Mouse (Mus musculus): ENCODE data around the gene Trim34b.
"Not testable (repeated sequence)": the region's sequence is repeated elsewhere in the genome, so short reads cannot be mapped to it uniquely, and the experiment has no call there.

Gene Trim34b

GRCm38 (mm10) chr7:104329171-104329570 lies at the start of gene Trim34b:
Gene Trim34b, plus strand, starts transcription at chr7:104329471.
- DNase-seq (ENCODE audit: low spot score) = not testable (repeated sequence)

GRCm38 (mm10) chr7:104287576-104288443 lies 41.5 kb upstream of the Trim34b start, which contains the start of gene Trim5:
Gene Trim5, minus strand, starts transcription at chr7:104288094.
- DNase-seq (ENCODE audit: low spot score) = not testable (repeated sequence)

GRCm38 (mm10) chr7:104290641-104291040 lies 38.6 kb upstream of the Trim34b start:
- DNase-seq (ENCODE audit: low spot score) = no peak

GRCm38 (mm10) chr7:104291638-104292400 lies 37.5 kb upstream of the Trim34b start:
- no peak for DNase-seq (ENCODE audit: low spot score)

GRCm38 (mm10) chr7:104314796-104315353 lies 14.4 kb upstream of the Trim34b start:
- peak; percentile 13 for DNase-seq (ENCODE audit: low spot score)

GRCm38 (mm10) chr7:104315369-104316080 lies 13.7 kb upstream of the Trim34b start, which contains the start of gene Trim12a:
Gene Trim12a, minus strand, starts transcription at chr7:104315466.
- DNase-seq (ENCODE audit: low spot score) = not testable (repeated sequence)

- no peak for DNase-seq (ENCODE audit: low spot score)
These were observed 7.2 kb upstream of the Trim34b start for GRCm38 (mm10) chr7:104322028-104322427.

GRCm38 (mm10) chr7:104335547-104335946 lies 6.3 kb downstream of the Trim34b start:
- DNase-seq (ENCODE audit: low spot score) = not testable (repeated sequence)

GRCm38 (mm10) chr7:104340744-104341143 lies 11.5 kb downstream of the Trim34b start:
- not testable (repeated sequence) for DNase-seq (ENCODE audit: low spot score)

GRCm38 (mm10) chr7:104348043-104348442 lies 18.8 kb downstream of the Trim34b start:
- not testable (repeated sequence) for DNase-seq (ENCODE audit: low spot score)

GRCm38 (mm10) chr7:104352717-104353599 lies 23.7 kb downstream of the Trim34b start, which contains the start of gene Trim12c:
Gene Trim12c, minus strand, starts transcription at chr7:104353362.
- peak; percentile 77 for DNase-seq (ENCODE audit: low spot score)

- DNase-seq (ENCODE audit: low spot score) = no peak
These were observed 24.3 kb downstream of the Trim34b start for GRCm38 (mm10) chr7:104353600-104353967.

- no peak for DNase-seq (ENCODE audit: low spot score)
These were observed 37.1 kb downstream of the Trim34b start for GRCm38 (mm10) chr7:104366339-104366738.

- peak; percentile 13 for DNase-seq (ENCODE audit: low spot score)
These were observed 40.6 kb downstream of the Trim34b start, which contains the start of gene Trim30b for GRCm38 (mm10) chr7:104369736-104370414. Gene Trim30b, minus strand, starts transcription at chr7:104369884.

All from embryo, embryonic 10 days (tissue).